Mouse (Mus musculus): ENCODE results near the gene Ccser1. TPM values are rescaled to one million over a fixed set of nuclear protein-coding genes. Genes with fewer than 3 reads are reported as not detected.

The Ccser1 gene
- polyA plus RNA-seq, 1 experiment from 2014 or later, result 17.0 TPM

DNA sequence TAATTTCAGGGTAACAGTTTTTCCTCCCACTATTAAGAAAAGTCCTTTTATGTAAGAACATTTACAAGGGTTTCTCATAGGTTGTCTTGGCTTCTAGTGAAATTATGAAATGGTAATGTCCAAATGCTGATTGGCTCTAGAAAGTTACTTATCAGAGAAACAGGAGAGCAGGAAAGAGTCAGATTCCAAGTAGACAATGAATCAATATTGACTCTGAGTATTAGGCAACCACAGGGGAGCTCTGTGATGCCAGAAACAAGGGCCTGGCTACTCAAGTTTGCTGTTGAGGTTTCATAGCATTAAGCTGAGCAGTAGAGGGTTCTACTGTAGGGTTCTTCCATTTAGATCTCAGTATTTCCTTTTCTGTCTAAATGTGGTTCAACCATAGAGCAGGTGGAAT lies 481.3 kb downstream of the Ccser1 start:
- ATAC-seq (replicated peaks; ENCODE audit: low FRiP score), result no peak
- Histone ChIP-seq H3K4me1 (no peaks in the 10 kb centered on the region), H3K4me3 (replicated peaks) (no peak overlapping the region), H3K9me3 (replicated peaks) (no peaks in the 10 kb centered on the region), H3K9ac (no peak overlapping the region), H3K36me3 (no peaks in the 10 kb centered on the region), H3K27me3 (no peaks in the 10 kb centered on the region), H3K4me2 (no peak overlapping the region), H3K27ac (no peak overlapping the region)

- Histone ChIP-seq H3K4me1 (no peaks in the 10 kb centered on the region), H3K4me2 (no peak overlapping the region), H3K9ac (no peak overlapping the region), H3K4me3 (replicated peaks) (no peak overlapping the region), H3K27me3 (no peaks in the 10 kb centered on the region), H3K27ac (no peak overlapping the region), H3K36me3 (no peaks in the 10 kb centered on the region), H3K9me3 (replicated peaks) (no peaks in the 10 kb centered on the region)
- ATAC-seq (replicated peaks; ENCODE audit: low FRiP score), result no peak
- WGBS, result 94% methylated on average over 1 of the region's 1 CpGs
Observed at GRCm38 (mm10) chr6:61664572-61664971, 484.4 kb downstream of the Ccser1 start.

GRCm38 (mm10) chr6:61687002-61687401 lies 506.9 kb downstream of the Ccser1 start:
- Histone ChIP-seq H3K9me3 (replicated peaks) (no peaks in the 10 kb centered on the region), H3K9ac (no peak overlapping the region), H3K27ac (no peak overlapping the region), H3K4me3 (replicated peaks) (no peak overlapping the region), H3K4me1 (no peaks in the 10 kb centered on the region), H3K36me3 (no peaks in the 10 kb centered on the region), H3K4me2 (no peak overlapping the region), H3K27me3 (no peaks in the 10 kb centered on the region)
- 38% methylated on average over 2 of the region's 2 CpGs for WGBS
- no peak for ATAC-seq (replicated peaks; ENCODE audit: low FRiP score)

DNA sequence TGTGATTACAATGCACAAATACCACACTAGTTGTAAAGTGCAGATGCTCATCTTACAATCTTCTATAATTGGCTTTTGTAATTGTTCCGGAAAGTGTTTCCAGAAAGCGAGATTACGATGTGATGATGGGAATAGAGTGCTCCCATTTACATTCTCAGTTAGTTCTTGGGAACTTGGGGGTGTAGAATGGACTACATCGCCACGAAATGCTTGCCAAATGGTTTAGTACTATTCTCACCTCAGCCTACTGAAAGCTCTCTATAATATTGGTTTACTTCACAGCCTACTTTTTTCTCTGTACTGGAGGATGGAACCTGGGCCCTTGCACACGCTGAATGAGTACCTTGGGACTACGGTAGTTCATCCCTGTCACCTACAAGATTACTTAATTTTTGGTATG lies 522.9 kb downstream of the Ccser1 start:
- Histone ChIP-seq H3K9ac (no peak overlapping the region), H3K36me3 (no peaks in the 10 kb centered on the region), H3K27ac (no peak overlapping the region), H3K4me2 (no peak overlapping the region), H3K4me3 (replicated peaks) (no peak overlapping the region), H3K27me3 (no peaks in the 10 kb centered on the region), H3K9me3 (replicated peaks) (no peaks in the 10 kb centered on the region), H3K4me1 (no peaks in the 10 kb centered on the region)
- 95% methylated on average over 7 of the region's 7 CpGs for WGBS
- no peak for ATAC-seq (replicated peaks; ENCODE audit: low FRiP score)

- Histone ChIP-seq H3K4me2 (no peak overlapping the region), H3K9me3 (replicated peaks) (no peaks in the 10 kb centered on the region), H3K27ac (no peak overlapping the region), H3K36me3 (no peaks in the 10 kb centered on the region), H3K4me1 (no peaks in the 10 kb centered on the region), H3K27me3 (no peaks in the 10 kb centered on the region), H3K4me3 (replicated peaks) (no peak overlapping the region), H3K9ac (no peak overlapping the region)
- no peak for ATAC-seq (replicated peaks; ENCODE audit: low FRiP score)
- WGBS, result 78% methylated on average over 1 of the region's 1 CpGs
Observed at GRCm38 (mm10) chr6:61721220-61721619, 541.1 kb downstream of the Ccser1 start.

DNA sequence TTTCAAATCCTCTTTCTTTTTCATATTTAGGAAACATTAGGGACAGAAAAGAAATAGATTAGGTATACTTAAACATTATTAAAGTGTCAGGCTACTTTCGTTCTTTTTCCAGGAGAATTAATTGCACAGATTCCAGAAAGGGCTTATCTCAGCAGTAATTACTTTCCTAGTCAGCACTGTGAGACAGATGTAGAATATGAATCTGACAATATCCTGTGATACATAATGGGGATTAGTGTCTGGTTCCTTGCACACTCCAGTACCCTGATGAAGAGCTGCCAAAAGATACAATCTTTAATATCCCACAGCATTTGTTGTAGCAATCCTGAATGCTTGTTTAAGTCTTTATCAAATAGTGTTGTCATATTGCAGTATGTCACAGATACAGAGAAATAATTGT lies 548.9 kb downstream of the Ccser1 start:
- Histone ChIP-seq H3K4me1 (no peaks in the 10 kb centered on the region), H3K9me3 (replicated peaks) (no peaks in the 10 kb centered on the region), H3K4me2 (no peak overlapping the region), H3K9ac (no peak overlapping the region), H3K27me3 (no peaks in the 10 kb centered on the region), H3K27ac (no peak overlapping the region), H3K4me3 (replicated peaks) (no peak overlapping the region), H3K36me3 (no peaks in the 10 kb centered on the region)
- no peak for ATAC-seq (replicated peaks; ENCODE audit: low FRiP score)
- WGBS, result 46% methylated on average over 1 of the region's 1 CpGs

DNA sequence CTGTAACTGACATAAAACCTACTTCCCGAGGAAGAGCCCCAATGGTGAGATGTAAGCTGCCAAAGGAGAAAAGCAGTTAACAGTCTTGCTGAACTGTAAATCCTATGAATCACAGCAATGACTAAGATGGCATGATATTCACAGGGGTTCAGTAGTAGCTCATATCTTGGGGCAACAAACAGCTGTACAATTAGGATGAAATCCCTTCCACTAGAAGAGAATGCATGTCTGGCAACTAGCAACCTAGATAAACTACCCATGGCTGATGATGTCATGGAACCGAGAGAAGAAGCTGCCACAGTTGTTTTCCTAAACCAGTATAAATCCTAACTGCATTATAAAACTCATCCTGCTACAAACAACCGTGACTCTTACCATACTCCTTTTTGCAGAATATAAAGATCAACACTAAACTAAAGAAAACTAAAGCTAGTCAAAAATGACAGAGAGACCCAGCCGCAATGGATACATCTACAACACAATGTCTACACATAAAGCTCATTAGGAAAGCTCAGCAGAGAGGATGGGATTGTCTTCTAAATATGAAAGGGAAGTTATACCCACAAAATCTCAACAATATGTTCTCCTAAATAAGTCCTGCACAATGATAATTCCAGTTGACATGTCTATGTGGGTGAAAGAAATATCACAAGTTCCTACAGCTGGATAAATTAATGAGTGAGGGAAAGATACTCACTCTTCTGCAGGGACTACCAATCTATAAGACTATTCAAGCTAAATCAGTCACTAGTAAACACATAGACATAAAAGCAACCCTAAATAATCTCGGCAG lies 550.2 kb downstream of the Ccser1 start:
- Histone ChIP-seq H3K4me2 (no peak overlapping the region), H3K27ac (no peak overlapping the region), H3K9ac (no peak overlapping the region), H3K4me1 (no peaks in the 10 kb centered on the region), H3K27me3 (no peaks in the 10 kb centered on the region), H3K36me3 (no peaks in the 10 kb centered on the region), H3K9me3 (replicated peaks) (no peaks in the 10 kb centered on the region), H3K4me3 (replicated peaks) (no peak overlapping the region)
- ATAC-seq (replicated peaks; ENCODE audit: low FRiP score), result no peak
- WGBS, result 67% methylated on average over 5 of the region's 5 CpGs

DNA sequence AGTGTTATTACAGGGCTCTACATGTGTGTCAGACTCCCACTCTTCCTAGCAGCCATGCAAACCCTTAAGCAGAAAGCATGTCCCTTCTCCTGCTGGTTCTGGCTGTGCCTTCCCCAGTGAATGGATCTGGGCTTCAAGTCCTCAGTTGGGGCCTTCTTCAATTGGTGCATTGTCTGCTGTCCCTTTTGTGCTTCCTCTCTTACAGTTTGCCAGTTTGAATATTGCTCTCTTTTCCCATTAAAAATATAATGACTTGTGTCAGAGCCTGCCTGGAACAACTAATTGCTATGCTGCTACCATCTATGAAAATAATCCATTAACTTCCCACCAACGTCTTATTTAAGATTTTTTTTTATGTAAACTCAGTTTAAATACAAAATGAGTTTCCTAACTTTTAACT lies 566.2 kb downstream of the Ccser1 start:
- Histone ChIP-seq H3K36me3 (no peaks in the 10 kb centered on the region), H3K4me3 (replicated peaks) (no peak overlapping the region), H3K9me3 (replicated peaks) (no peaks in the 10 kb centered on the region), H3K4me1 (no peaks in the 10 kb centered on the region), H3K4me2 (no peak overlapping the region), H3K27me3 (no peaks in the 10 kb centered on the region), H3K9ac (no peak overlapping the region), H3K27ac (no peak overlapping the region)
- ATAC-seq (replicated peaks; ENCODE audit: low FRiP score), result no peak
- 76% methylated on average over 1 of the region's 1 CpGs for WGBS

DNA sequence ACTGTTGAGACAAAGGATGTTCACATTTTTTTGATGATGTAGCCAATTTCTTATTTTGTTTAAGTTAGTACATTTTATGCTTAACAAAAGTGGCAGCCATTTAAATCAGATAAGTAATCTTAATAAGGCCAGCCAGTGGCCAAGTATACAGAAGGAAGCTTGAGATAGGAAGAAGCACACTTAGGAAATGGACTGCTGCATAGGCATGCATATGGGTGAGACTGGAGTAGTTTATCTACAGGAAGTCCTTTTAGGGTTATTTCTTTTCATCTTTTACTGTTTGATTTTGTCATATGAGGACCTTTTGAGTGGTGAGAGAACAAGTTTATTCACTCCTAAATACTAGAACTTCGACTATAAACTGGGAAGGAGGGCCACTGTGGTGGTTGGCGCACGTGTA lies 582.0 kb downstream of the Ccser1 start:
- ATAC-seq (replicated peaks; ENCODE audit: low FRiP score), result no peak
- no peak overlapping the region for H3K27ac ChIP-seq
- no peak overlapping the region for H3K9ac ChIP-seq
- H3K27me3 ChIP-seq, result no peaks in the 10 kb centered on the region
- no peak overlapping the region for H3K4me3 ChIP-seq (replicated peaks)
- 92% methylated on average over 3 of the region's 3 CpGs for WGBS
- H3K4me1 ChIP-seq, result no peaks in the 10 kb centered on the region
- H3K4me2 ChIP-seq, result no peak overlapping the region
- H3K36me3 ChIP-seq, result no peaks in the 10 kb centered on the region
- no peaks in the 10 kb centered on the region for H3K9me3 ChIP-seq (replicated peaks)

DNA sequence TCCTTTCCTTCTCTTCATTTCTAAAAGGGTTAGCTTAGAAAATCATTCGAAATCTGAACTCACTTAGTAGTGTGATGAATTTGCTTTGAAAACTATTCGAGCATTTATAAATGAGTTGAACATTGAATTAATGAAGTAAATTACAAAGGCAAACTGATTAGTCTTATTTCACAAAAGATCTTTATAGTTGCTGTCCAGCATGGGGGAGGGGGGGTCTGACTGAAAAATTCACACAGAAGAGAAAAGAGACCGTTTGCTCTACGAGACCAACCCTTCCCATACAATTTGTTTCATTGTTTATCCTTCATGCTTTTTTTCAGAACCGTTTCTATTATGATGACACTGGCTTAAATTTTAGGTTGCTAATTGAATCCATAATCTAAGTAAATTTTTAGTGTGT lies 583.3 kb downstream of the Ccser1 start:
- Histone ChIP-seq H3K4me3 (replicated peaks) (no peak overlapping the region), H3K4me1 (no peaks in the 10 kb centered on the region), H3K27me3 (no peaks in the 10 kb centered on the region), H3K36me3 (no peaks in the 10 kb centered on the region), H3K27ac (no peak overlapping the region), H3K9me3 (replicated peaks) (no peaks in the 10 kb centered on the region), H3K4me2 (no peak overlapping the region), H3K9ac (no peak overlapping the region)
- ATAC-seq (replicated peaks; ENCODE audit: low FRiP score), result no peak
- WGBS, result 82% methylated on average over 5 of the region's 5 CpGs

DNA sequence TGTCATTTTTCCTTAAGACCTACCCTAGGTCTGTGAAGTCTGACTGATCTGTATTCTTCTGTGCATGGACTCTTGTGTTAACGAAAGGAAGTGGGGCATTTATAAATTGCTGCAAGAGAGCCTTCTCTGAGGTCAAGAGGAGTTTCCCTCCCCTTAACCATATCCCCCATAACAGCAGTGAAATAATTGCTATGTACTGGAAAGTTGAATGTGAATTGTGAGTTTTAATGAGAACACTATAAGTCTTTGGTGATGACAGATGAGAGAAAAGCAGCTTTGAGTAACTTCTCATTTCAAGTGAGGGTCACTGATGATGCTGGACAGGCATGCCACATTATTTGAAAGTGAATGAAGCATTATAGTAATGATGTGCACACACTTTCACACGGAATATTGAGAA lies 585.7 kb downstream of the Ccser1 start:
- Histone ChIP-seq H3K27ac (no peak overlapping the region), H3K9me3 (replicated peaks) (no peaks in the 10 kb centered on the region), H3K4me1 (no peaks in the 10 kb centered on the region), H3K9ac (no peak overlapping the region), H3K36me3 (no peaks in the 10 kb centered on the region), H3K4me3 (replicated peaks) (no peak overlapping the region), H3K4me2 (no peak overlapping the region), H3K27me3 (no peaks in the 10 kb centered on the region)
- 69% methylated on average over 2 of the region's 2 CpGs for WGBS
- no peak for ATAC-seq (replicated peaks; ENCODE audit: low FRiP score)

DNA sequence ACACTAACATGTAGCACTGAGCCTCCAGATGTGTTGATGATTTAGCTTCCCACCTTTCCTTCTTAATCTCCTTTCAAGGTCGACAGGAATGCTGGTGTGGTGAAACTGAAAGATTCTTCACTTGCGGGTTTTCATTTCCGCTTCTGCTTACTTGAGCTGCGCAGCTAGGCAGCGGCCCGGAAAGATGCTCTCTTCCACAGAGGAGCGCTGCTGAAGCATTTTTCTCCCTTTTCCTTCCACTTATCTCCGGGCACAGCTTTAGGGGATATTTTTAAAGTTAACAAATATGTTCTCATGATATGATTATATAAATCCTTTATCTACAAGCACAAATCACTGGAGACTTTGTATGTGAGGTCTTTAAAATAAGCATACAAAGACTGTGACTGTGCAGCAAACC lies 587.0 kb downstream of the Ccser1 start:
- Histone ChIP-seq H3K27ac (no peak overlapping the region), H3K36me3 (no peaks in the 10 kb centered on the region), H3K4me2 (no peak overlapping the region), H3K9ac (no peak overlapping the region), H3K9me3 (replicated peaks) (no peaks in the 10 kb centered on the region), H3K27me3 (no peaks in the 10 kb centered on the region), H3K4me1 (no peaks in the 10 kb centered on the region), H3K4me3 (replicated peaks) (no peak overlapping the region)
- ATAC-seq (replicated peaks; ENCODE audit: low FRiP score), result no peak
- 75% methylated on average over 8 of the region's 8 CpGs for WGBS

- Histone ChIP-seq H3K9me3 (replicated peaks) (no peaks in the 10 kb centered on the region), H3K4me2 (no peak overlapping the region), H3K4me1 (no peaks in the 10 kb centered on the region), H3K27ac (no peak overlapping the region), H3K27me3 (no peaks in the 10 kb centered on the region), H3K4me3 (replicated peaks) (no peak overlapping the region), H3K9ac (no peak overlapping the region), H3K36me3 (no peaks in the 10 kb centered on the region)
- ATAC-seq (replicated peaks; ENCODE audit: low FRiP score), result no peak
- WGBS, result 95% methylated on average over 2 of the region's 2 CpGs
Observed at GRCm38 (mm10) chr6:61786706-61787105, 606.6 kb downstream of the Ccser1 start.
